Mouse (Mus musculus) intestine, postnatal 0 days (tissue): ENCODE measurements around the gene Ntn4. TPM values are rescaled to one million over a fixed set of nuclear protein-coding genes. Genes with fewer than 3 reads are reported as not detected.

Experiments used
- ATAC-seq: fragments of 200-750 bp; cut with Nextera tagmentation; 2 replicates; pipeline ENCODE4 v1.8.0; 2017; ENCODE audit warnings: mild to moderate bottlenecking, moderate TSS enrichment, moderate library complexity
- H3K27ac ChIP-seq: fragments of 300-500 bp; sonication (generic); 2 replicates; pipeline ENCODE4 v1.5.1; 2014; ENCODE audit warnings: mild to moderate bottlenecking, low read depth, low read length, moderate library complexity
- H3K27me3 ChIP-seq: fragments of 300-500 bp; sonication (generic); replicated peaks from 2 replicates; pipeline ENCODE4 v1.6.1; 2014; ENCODE audit warnings: low read length, mixed read lengths; ENCODE audit not compliant: control insufficient read depth, insufficient read depth
- H3K36me3 ChIP-seq: fragments of 300-500 bp; sonication (generic); 2 replicates; pipeline ENCODE4 v1.6.1; 2014; ENCODE audit warnings: mild to moderate bottlenecking, moderate library complexity; ENCODE audit not compliant: control insufficient read depth, insufficient read depth
- H3K4me1 ChIP-seq: fragments of 300-500 bp; sonication (generic); replicated peaks from 2 replicates; pipeline ENCODE4 v1.6.1; 2014; ENCODE audit warnings: antibody characterized with exemption, low read length, mixed read lengths; ENCODE audit not compliant: control insufficient read depth, insufficient read depth
- H3K4me2 ChIP-seq: fragments of 300-500 bp; sonication (generic); replicated peaks from 2 replicates; pipeline ENCODE4 v1.6.1; 2014; ENCODE audit warnings: low read depth, mild to moderate bottlenecking, moderate library complexity
- H3K4me3 ChIP-seq: fragments of 300-500 bp; sonication (generic); 2 replicates; pipeline ENCODE4 v1.5.1; 2014; ENCODE audit warnings: low read depth, low read length
- H3K9ac ChIP-seq: fragments of 300-500 bp; sonication (generic); 2 replicates; pipeline ENCODE4 v1.6.1; 2014; ENCODE audit warnings: mild to moderate bottlenecking, low read depth, low read length
- H3K9me3 ChIP-seq: fragments of 300-500 bp; sonication (generic); 2 replicates; pipeline ENCODE4 v1.6.1; 2016; ENCODE audit warnings: mixed run types; ENCODE audit not compliant: control insufficient read depth
- CTCF ChIP-seq: sonication (generic); IDR thresholded peaks from 2 replicates; pipeline ENCODE4 v1.5.1; 2016; ENCODE audit warnings: low read depth, mild to moderate bottlenecking, control low read depth, antibody characterized with exemption, moderate library complexity
- WGBS: fragments of 180-500 bp; shearing (Covaris S2); extraction: QIAGEN DNeasy Blood & Tissue Kit; methylation state at CpG from one replicate; pipeline ENCODE4 v1.1.7; 2014; 5-methylcytosine and 5-hydroxymethylcytosine counted together
- polyA plus RNA-seq: library from polyadenylated mRNA; unstranded; fragments of >200 nt; fragmentation: Nextera tagmentation; extraction: Ambion mirVana; gene quantifications from 2 replicates; pipeline ENCODE4 v1.2.1, GENCODE M21; 2015

Gene Ntn4
- polyA plus RNA-seq, 1 experiment from 2014 or later, result 0.10 TPM

DNA sequence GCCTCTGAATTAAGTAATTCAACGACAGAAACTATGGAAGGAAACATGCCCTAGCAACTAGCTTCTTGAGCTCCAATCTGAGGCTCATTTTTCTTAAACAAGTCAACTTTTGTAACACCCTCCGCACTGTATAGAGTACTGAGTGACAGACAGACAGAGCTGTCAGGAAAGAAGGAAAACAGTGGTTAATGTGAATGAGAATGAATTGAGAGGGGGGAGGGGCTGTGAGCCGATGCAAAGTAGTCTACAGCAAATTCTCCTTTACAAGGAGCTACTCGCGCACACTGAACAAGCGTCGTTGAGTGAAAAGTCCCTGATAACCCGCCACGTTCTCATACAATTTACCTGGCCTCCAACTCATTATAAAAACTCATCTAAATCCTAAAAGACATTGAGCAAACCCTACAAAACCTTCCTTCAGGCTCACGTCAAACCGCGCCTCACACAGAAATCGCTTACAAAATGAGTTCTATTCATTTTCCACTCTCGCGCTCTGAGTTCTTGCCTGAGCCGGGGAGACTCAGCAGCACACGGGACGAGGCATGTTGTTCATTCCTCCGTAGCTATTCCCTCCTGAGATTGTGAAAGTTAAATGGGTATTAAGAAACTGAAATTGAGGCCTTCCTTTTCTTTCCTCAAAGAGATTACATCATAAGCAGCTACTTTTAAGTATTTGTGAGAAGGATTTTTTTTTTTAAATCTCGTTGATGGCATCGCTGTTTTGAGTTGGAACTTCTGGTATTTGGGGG is 54.7 kb downstream of the Ntn4 start:
- no peaks in the 10 kb centered on the region for H3K9me3 ChIP-seq
- no peak overlapping the region for H3K9ac ChIP-seq
- no peak for ATAC-seq
- H3K36me3 ChIP-seq, result no peaks in the 10 kb centered on the region
- H3K27ac ChIP-seq, result no peak overlapping the region
- H3K4me2 ChIP-seq, result no peak overlapping the region
- WGBS, result 79% methylated on average over 21 of the region's 21 CpGs
- TF ChIP-seq CTCF, result no peak
- no peak overlapping the region for H3K4me3 ChIP-seq
- H3K27me3 ChIP-seq, result no peaks in the 10 kb centered on the region
- no peaks in the 10 kb centered on the region for H3K4me1 ChIP-seq

DNA sequence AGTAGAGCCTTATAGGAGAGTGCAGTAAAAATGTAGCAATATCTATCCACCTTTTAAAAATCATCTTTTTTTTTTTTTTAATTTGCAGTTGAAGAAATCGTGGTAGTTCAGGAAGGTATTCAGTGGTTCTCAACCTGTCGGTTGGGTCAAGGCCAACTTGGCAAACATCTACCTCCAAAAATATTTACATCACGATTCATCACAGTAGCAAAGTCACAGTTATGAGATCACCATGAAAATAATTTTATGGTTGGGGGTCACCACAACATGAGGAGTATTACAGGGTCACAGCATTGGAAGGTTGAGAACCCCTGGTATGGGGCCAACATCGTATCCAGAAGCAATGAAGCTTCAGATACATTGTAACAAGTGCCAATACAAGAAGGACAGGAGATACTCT is 55.5 kb downstream of the Ntn4 start:
- no peaks in the 10 kb centered on the region for H3K36me3 ChIP-seq
- 88% methylated on average over 4 of the region's 4 CpGs for WGBS
- no peak overlapping the region for H3K27ac ChIP-seq
- no peak for TF ChIP-seq CTCF
- H3K9ac ChIP-seq, result no peak overlapping the region
- no peaks in the 10 kb centered on the region for H3K27me3 ChIP-seq
- ATAC-seq, result no peak
- no peak overlapping the region for H3K4me3 ChIP-seq
- H3K4me1 ChIP-seq, result no peaks in the 10 kb centered on the region
- H3K4me2 ChIP-seq, result no peak overlapping the region
- H3K9me3 ChIP-seq, result no peaks in the 10 kb centered on the region

DNA sequence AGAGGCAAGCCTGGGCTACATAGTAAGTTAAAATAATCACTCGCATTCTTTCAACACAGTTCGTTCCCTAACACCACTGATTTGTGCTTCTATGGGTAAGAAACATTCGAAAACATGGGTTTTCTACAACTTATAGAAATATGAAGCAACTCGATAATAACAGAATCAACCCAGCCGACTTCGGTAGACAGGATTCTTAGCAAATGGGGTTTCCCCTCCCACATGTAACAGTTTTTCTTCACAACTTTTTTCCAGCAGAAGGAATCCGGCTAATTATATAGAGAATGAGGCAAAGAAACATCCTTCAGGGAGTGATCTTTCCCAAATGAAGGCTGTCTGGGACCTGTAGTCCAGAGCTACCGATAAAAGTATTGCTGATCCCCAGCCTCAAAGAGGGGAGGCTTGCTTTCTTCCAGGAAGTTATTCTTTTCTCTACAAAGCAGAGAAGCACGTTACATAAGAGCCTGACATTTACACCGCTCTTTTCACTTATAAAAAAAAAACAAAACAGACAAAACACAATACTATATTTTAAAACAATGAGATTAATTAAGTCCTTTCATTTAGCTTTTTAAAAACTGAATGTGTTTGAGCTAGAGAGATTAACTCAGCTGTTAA is 57.5 kb downstream of the Ntn4 start:
- Histone ChIP-seq H3K27ac (no peak overlapping the region), H3K4me1 (no peaks in the 10 kb centered on the region), H3K9ac (no peak overlapping the region), H3K27me3 (no peaks in the 10 kb centered on the region), H3K36me3 (no peaks in the 10 kb centered on the region), H3K4me3 (no peak overlapping the region), H3K9me3 (no peaks in the 10 kb centered on the region), H3K4me2 (no peak overlapping the region)
- WGBS, result 88% methylated on average over 10 of the region's 10 CpGs
- ATAC-seq, result no peak
- no peak for TF ChIP-seq CTCF

DNA sequence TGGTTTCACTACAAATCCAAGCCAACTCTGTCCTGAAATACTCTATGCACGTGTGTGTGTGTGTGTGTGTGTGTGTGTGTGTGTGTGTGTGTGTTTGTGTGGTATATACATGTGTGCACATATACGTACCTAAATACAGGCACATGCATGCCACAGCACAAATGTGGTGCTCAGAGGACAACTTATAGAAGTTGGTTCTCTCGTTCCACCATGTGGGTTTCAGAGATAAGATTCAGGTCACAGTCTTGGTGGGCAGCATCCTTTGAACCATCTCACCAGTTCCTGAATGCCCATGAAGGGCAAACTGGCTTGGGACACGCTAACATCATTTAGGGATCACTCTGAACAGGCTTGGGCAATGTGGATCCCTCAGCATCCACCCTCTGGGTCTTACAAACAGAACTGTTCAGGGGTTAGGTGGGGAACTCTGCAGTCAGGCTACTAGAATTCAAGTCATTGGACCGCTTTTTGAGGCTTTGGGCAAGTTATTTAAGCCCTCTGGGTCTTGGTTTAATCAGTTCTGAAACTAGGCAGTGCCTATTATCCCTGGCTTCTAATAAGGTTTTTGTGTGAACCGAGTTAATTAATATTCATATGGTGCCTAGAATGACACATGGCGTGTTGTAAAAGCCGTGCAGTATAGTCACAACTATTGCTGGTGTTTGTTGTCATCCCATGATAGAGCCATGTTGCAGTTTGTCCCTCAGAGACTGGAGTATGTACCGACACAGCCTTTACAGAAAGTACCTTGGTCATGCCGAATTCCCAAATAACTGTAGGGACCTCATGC is 59.4 kb downstream of the Ntn4 start:
- ATAC-seq, result no peak
- WGBS, result 88% methylated on average over 10 of the region's 10 CpGs
- H3K4me1 ChIP-seq, result no peaks in the 10 kb centered on the region
- H3K36me3 ChIP-seq, result no peaks in the 10 kb centered on the region
- H3K27me3 ChIP-seq, result no peaks in the 10 kb centered on the region
- no peak overlapping the region for H3K4me3 ChIP-seq
- no peak overlapping the region for H3K9ac ChIP-seq
- no peaks in the 10 kb centered on the region for H3K9me3 ChIP-seq
- TF ChIP-seq CTCF, result no peak
- no peak overlapping the region for H3K4me2 ChIP-seq
- H3K27ac ChIP-seq, result no peak overlapping the region

DNA sequence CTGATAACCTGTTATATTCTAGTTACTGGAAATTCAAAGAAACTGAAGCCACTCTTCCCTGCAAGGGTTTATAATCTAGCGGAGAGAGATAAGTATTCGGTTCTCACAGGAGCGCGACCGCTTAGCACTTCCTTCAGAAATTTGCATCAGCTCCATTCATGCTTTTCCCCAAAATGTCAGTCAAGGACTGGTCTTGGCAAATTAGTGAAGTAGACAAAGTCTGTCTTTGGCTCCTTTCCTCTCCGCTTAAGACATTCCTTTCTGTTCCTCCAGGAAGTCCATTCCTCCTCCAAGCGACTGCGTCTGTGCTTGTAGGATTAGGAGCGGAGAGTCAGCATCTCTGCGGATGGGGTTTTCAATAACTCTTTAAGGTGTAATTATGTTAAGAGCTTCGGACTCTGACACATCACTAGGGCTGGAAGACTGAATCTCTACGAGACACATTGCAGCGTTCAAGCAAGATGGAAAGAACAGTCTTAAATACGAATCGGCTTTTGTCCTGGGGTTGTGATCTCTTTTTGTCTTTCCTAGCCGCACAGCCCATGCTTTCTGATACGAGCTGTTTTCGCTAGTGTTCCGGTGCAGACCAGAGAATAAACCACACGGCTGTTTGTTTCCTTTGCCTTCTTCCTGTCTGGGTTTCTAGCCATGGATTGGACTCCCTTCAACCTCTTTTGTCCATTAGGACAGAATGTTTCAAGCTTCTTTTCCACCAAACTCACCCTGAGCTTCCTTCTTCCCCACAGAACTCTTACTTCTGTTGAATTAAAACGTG is 60.3 kb downstream of the Ntn4 start:
- Histone ChIP-seq H3K9ac (no peak overlapping the region), H3K4me1 (no peaks in the 10 kb centered on the region)
- WGBS, result 81% methylated on average over 21 of the region's 21 CpGs

DNA sequence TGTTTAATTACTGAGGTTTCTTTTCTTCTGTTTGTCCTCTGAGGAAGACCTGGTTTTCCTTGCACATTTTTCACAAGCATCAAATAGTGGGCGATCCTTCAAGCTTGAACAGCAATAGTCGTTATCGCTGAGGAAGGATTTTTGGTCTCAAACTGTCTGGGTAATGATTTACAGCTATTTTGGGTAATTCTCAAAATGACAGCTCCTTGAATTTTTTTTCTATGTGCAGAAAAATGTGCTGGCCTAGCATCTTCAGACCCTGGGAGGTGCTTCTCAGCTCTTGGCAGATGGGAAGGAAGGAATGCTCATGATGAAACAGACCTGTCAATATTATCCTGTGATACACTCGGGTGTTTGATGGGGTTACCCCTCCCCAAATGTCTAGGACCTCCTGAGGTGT is 63.5 kb downstream of the Ntn4 start:
- ATAC-seq, result no peak

More for the DNA sequence above, 60.3 kb downstream of the Ntn4 start:
- H3K36me3 ChIP-seq, result no peaks in the 10 kb centered on the region
- H3K27ac ChIP-seq, result no peak overlapping the region
- no peak overlapping the region for H3K4me3 ChIP-seq
- H3K9me3 ChIP-seq, result no peaks in the 10 kb centered on the region
- no peak overlapping the region for H3K4me2 ChIP-seq
- TF ChIP-seq CTCF, result no peak
- no peak for ATAC-seq
- no peaks in the 10 kb centered on the region for H3K27me3 ChIP-seq

More for the DNA sequence above, 63.5 kb downstream of the Ntn4 start:
- H3K9ac ChIP-seq, result no peak overlapping the region
- no peaks in the 10 kb centered on the region for H3K36me3 ChIP-seq
- H3K4me2 ChIP-seq, result no peak overlapping the region
- H3K9me3 ChIP-seq, result no peaks in the 10 kb centered on the region
- no peak overlapping the region for H3K27ac ChIP-seq
- no peak overlapping the region for H3K4me3 ChIP-seq
- 84% methylated on average over 4 of the region's 4 CpGs for WGBS
- H3K4me1 ChIP-seq, result no peaks in the 10 kb centered on the region
- no peaks in the 10 kb centered on the region for H3K27me3 ChIP-seq
- no peak for TF ChIP-seq CTCF
